Mouse (Mus musculus): ENCODE measurements around the gene Snx14. TPM values are rescaled to one million over a fixed set of nuclear protein-coding genes. Genes with fewer than 3 reads are reported as not detected.
"Not testable (repeated sequence)": the region's sequence is repeated elsewhere in the genome, so short reads cannot be mapped to it uniquely, and the experiment has no call there.

Gene Snx14
- polyA plus RNA-seq (2015; fragmentation: Nextera tagmentation; extraction: Ambion mirVana): 26.5 and 29.0 TPM in 2 replicates

GRCm38 (mm10) chr9:88438555-88439237 is at the start of gene Snx14:
Gene Snx14 (minus strand): TSS chr9:88438958.
- under 1% methylated on average over 62 of the region's 62 CpGs for WGBS
- H3K9me3 ChIP-seq (replicated peaks): no peaks in the 10 kb centered on the region
- no peaks in the 10 kb centered on the region for H3K27me3 ChIP-seq
- ATAC-seq (ENCODE audit: insufficient number of reproducible peaks, low FRiP score, low TSS enrichment, low read depth): peak; percentile 96
- no peaks in the 10 kb centered on the region for H3K36me3 ChIP-seq
- peak within 1 kb of the TSS; percentile 91 for H3K27ac ChIP-seq (replicated peaks)
- H3K9ac ChIP-seq: peak within 1 kb of the TSS; percentile 67
- peaks cover 7% of the 10 kb centered on the region; the same call in 1 of the 2 replicates for H3K4me1 ChIP-seq
- H3K4me2 ChIP-seq (replicated peaks): peak within 1 kb of the TSS; percentile 92
- H3K4me3 ChIP-seq (replicated peaks): peak within 1 kb of the TSS; percentile 83

GRCm38 (mm10) chr9:88484531-88484930 is 45.8 kb upstream of the Snx14 start:
- no peak for ATAC-seq (ENCODE audit: insufficient number of reproducible peaks, low FRiP score, low TSS enrichment, low read depth)
- WGBS: 57% methylated on average over 6 of the region's 6 CpGs
- no peak overlapping the region for H3K27ac ChIP-seq (replicated peaks)
- no peak overlapping the region for H3K4me2 ChIP-seq (replicated peaks)
- H3K4me3 ChIP-seq (replicated peaks): no peak overlapping the region
- H3K36me3 ChIP-seq: no peaks in the 10 kb centered on the region
- peaks cover 11% of the 10 kb centered on the region for H3K4me1 ChIP-seq
- no peaks in the 10 kb centered on the region for H3K9me3 ChIP-seq (replicated peaks)
- no peak overlapping the region for H3K9ac ChIP-seq
- no peaks in the 10 kb centered on the region for H3K27me3 ChIP-seq

GRCm38 (mm10) chr9:88482829-88483396 is 44.2 kb upstream of the Snx14 start:
- H3K27me3 ChIP-seq: no peaks in the 10 kb centered on the region
- peaks cover 11% of the 10 kb centered on the region for H3K4me1 ChIP-seq
- H3K9me3 ChIP-seq (replicated peaks): no peaks in the 10 kb centered on the region
- peak overlapping the region; percentile 73 for H3K9ac ChIP-seq
- H3K27ac ChIP-seq (replicated peaks): peak overlapping the region; percentile 98
- peak overlapping the region; percentile 99 for H3K4me3 ChIP-seq (replicated peaks)
- peak overlapping the region; percentile 49 for H3K4me2 ChIP-seq (replicated peaks)
- H3K36me3 ChIP-seq: no peaks in the 10 kb centered on the region; the same call in 1 of the 2 replicates
- no peak for ATAC-seq (ENCODE audit: insufficient number of reproducible peaks, low FRiP score, low TSS enrichment, low read depth)
- WGBS: under 1% methylated on average over 38 of the region's 52 CpGs

- ATAC-seq (ENCODE audit: insufficient number of reproducible peaks, low FRiP score, low TSS enrichment, low read depth): peak; percentile 96
- under 1% methylated on average over 54 of the region's 68 CpGs for whole genome bisulfite sequencing
- not testable (repeated sequence) for H3K36me3 ChIP-seq; H3K9me3 ChIP-seq (replicated peaks); H3K27me3 ChIP-seq
- H3K27ac ChIP-seq (replicated peaks): peak within 1 kb of the TSS; percentile 98
- peak within 1 kb of the TSS; percentile 69 for H3K4me2 ChIP-seq (replicated peaks)
- peak within 1 kb of the TSS; percentile 99 for H3K4me3 ChIP-seq (replicated peaks)
- peaks cover 11% of the 10 kb centered on the region for H3K4me1 ChIP-seq
- H3K9ac ChIP-seq: peak within 1 kb of the TSS; percentile 90
Measured at GRCm38 (mm10) chr9:88482230-88482828, 43.6 kb upstream of the Snx14 start, which contains the start of gene Syncrip. Gene Syncrip (minus strand): TSS chr9:88482574.

- peaks cover 11% of the 10 kb centered on the region for H3K4me1 ChIP-seq
- H3K9ac ChIP-seq: peak overlapping the region; percentile 90
- no peaks in the 10 kb centered on the region for H3K27me3 ChIP-seq
- peak overlapping the region; percentile 69 for H3K4me2 ChIP-seq (replicated peaks)
- H3K9me3 ChIP-seq (replicated peaks): no peaks in the 10 kb centered on the region
- ATAC-seq (ENCODE audit: insufficient number of reproducible peaks, low FRiP score, low TSS enrichment, low read depth): peak; percentile 20; the same call in 1 of the 2 replicates
- H3K36me3 ChIP-seq: peaks cover 6% of the 10 kb centered on the region; the same call in 1 of the 2 replicates
- H3K27ac ChIP-seq (replicated peaks): peak overlapping the region; percentile 98
- H3K4me3 ChIP-seq (replicated peaks): peak overlapping the region; percentile 99
- WGBS: 0% methylated on average over 40 of the region's 43 CpGs
Measured at GRCm38 (mm10) chr9:88481791-88482160, 43.0 kb upstream of the Snx14 start.

- H3K4me2 ChIP-seq (replicated peaks): peak overlapping the region; percentile 69
- H3K4me3 ChIP-seq (replicated peaks): peak overlapping the region; percentile 99
- under 1% methylated on average over 67 of the region's 78 CpGs for WGBS
- peak overlapping the region; percentile 90 for H3K9ac ChIP-seq
- H3K9me3 ChIP-seq (replicated peaks): no peaks in the 10 kb centered on the region
- ATAC-seq (ENCODE audit: insufficient number of reproducible peaks, low FRiP score, low TSS enrichment, low read depth): 0 out of 2 replicates have a peak, but pooled peaks have one; percentile 0
- H3K27me3 ChIP-seq: no peaks in the 10 kb centered on the region
- peaks cover 11% of the 10 kb centered on the region for H3K4me1 ChIP-seq
- H3K36me3 ChIP-seq: peaks cover 6% of the 10 kb centered on the region; the same call in 1 of the 2 replicates
- H3K27ac ChIP-seq (replicated peaks): peak overlapping the region; percentile 98
Measured at GRCm38 (mm10) chr9:88481061-88481790, 42.5 kb upstream of the Snx14 start.

GRCm38 (mm10) chr9:88480120-88480519 is 41.4 kb upstream of the Snx14 start:
- H3K27ac ChIP-seq (replicated peaks): no peak overlapping the region
- 0% methylated on average over 1 of the region's 1 CpGs for WGBS
- no peak for ATAC-seq (ENCODE audit: insufficient number of reproducible peaks, low FRiP score, low TSS enrichment, low read depth)

GRCm38 (mm10) chr9:88476138-88476537 is 37.4 kb upstream of the Snx14 start:
- H3K36me3 ChIP-seq: peaks cover 42% of the 10 kb centered on the region
- H3K4me2 ChIP-seq (replicated peaks): no peak overlapping the region
- no peak overlapping the region for H3K9ac ChIP-seq
- H3K27me3 ChIP-seq: no peaks in the 10 kb centered on the region
- H3K9me3 ChIP-seq (replicated peaks): no peaks in the 10 kb centered on the region
- H3K27ac ChIP-seq (replicated peaks): no peak overlapping the region
- ATAC-seq (ENCODE audit: insufficient number of reproducible peaks, low FRiP score, low TSS enrichment, low read depth): no peak
- WGBS: 25% methylated on average over 1 of the region's 1 CpGs
- H3K4me3 ChIP-seq (replicated peaks): no peak overlapping the region
- H3K4me1 ChIP-seq: peaks cover 6% of the 10 kb centered on the region

More at GRCm38 (mm10) chr9:88480120-88480519, 41.4 kb upstream of the Snx14 start:
- Histone ChIP-seq H3K4me2 (replicated peaks) (peak overlapping the region; percentile 69), H3K36me3 (peaks cover 13% of the 10 kb centered on the region), H3K27me3 (no peaks in the 10 kb centered on the region), H3K4me3 (replicated peaks) (peak overlapping the region; percentile 99), H3K9me3 (replicated peaks) (no peaks in the 10 kb centered on the region), H3K9ac (no peak overlapping the region), H3K4me1 (peaks cover 11% of the 10 kb centered on the region)

DNA sequence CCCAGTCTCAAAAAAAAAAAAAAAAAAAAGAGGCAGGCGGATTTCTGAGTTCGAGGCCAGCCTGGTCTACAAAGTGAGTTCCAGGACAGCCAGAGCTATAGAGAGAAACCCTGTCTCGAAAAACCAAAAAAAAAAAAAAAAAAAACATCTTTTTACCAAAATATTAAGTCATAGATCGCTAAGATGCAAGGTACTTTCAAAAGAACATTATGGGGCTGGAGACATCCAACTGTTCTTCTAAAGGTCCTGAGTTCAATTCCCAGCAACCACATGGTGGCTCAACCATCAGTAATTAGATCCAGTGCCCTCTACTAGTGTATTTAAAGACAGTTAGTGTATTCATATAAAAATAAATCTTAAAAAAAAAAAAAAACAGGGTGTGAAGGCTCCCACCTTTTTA is 22.3 kb upstream of the Snx14 start:
- not testable (repeated sequence) for H3K9ac ChIP-seq; H3K4me3 ChIP-seq (replicated peaks); H3K4me2 ChIP-seq (replicated peaks); H3K27me3 ChIP-seq; ATAC-seq (ENCODE audit: insufficient number of reproducible peaks, low FRiP score, low TSS enrichment, low read depth); H3K27ac ChIP-seq (replicated peaks); H3K9me3 ChIP-seq (replicated peaks); H3K4me1 ChIP-seq
- WGBS: 84% methylated on average over 4 of the region's 4 CpGs
- peaks cover 41% of the 10 kb centered on the region for H3K36me3 ChIP-seq

- no peak overlapping the region; the same call in 1 of the 2 replicates for H3K4me2 ChIP-seq (replicated peaks)
Measured at GRCm38 (mm10) chr9:88439991-88440390, 1.2 kb upstream of the Snx14 start.

More at GRCm38 (mm10) chr9:88439991-88440390, 1.2 kb upstream of the Snx14 start:
- no peaks in the 10 kb centered on the region for H3K27me3 ChIP-seq
- H3K9me3 ChIP-seq (replicated peaks): no peaks in the 10 kb centered on the region
- H3K4me1 ChIP-seq: peaks cover 7% of the 10 kb centered on the region; the same call in 1 of the 2 replicates
- H3K9ac ChIP-seq: no peak overlapping the region
- peaks cover 3% of the 10 kb centered on the region; the same call in 1 of the 2 replicates for H3K36me3 ChIP-seq
- no peak for ATAC-seq (ENCODE audit: insufficient number of reproducible peaks, low FRiP score, low TSS enrichment, low read depth)
- no peak overlapping the region for H3K27ac ChIP-seq (replicated peaks)
- 15% methylated on average over 5 of the region's 5 CpGs for WGBS
- no peak overlapping the region for H3K4me3 ChIP-seq (replicated peaks)
